Mouse (Mus musculus): ENCODE data around the gene Sgk1.
A peak's percentile ranks its signal among the peaks of the same experiment; 100 is the strongest.

The Sgk1 gene

GRCm38 (mm10) chr10:21973676-21974075 lies 91.7 kb downstream of the Sgk1 start:
- DNase-seq (ENCODE audit: low read depth, low spot score) = no peak

DNA sequence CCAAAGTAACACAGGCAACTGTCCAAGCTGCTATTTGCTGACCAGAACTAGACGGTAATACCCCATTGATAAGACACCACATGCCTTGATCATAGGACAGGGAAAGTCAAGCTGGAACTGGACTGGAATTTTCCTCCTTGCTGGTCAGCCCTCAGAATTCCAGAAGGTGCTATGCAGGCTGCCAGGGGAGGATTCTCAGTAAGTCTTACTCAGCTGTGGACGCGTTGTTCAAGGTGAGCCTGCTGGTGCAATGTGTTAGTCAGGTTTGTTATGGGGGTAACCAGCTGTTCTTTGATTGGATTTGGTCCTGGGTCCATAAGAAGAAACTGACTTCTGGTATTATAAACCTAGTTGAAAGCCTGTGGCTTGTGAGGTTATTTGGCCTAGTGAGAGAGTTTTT lies 92.8 kb downstream of the Sgk1 start:
- no peak for DNase-seq (ENCODE audit: low read depth, low spot score)

DNA sequence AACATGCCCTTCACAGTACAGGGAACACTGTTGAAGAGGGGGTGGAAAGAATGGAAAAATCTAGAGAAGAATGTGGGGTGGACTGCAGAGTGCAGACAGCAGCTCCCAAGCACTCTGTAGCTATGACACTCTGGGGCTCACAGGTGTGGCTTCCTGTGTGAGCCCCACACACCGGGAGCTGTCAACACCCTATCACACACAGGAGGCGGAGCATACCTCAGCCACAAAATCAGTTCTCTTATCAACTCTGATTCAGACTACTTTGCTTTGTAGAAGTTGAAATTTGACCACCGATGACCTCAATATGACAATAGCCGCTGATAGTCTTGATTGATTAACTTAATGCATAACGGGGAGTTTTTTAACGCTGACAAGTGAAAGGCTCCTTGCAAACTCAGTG lies 93.4 kb downstream of the Sgk1 start:
- DNase-seq (ENCODE audit: low read depth, low spot score) = no peak

GRCm38 (mm10) chr10:21976253-21976652 lies 94.3 kb downstream of the Sgk1 start:
- DNase-seq (ENCODE audit: low read depth, low spot score) = no peak

GRCm38 (mm10) chr10:21978421-21978820 lies 96.4 kb downstream of the Sgk1 start:
- no peak for DNase-seq (ENCODE audit: low read depth, low spot score)

DNA sequence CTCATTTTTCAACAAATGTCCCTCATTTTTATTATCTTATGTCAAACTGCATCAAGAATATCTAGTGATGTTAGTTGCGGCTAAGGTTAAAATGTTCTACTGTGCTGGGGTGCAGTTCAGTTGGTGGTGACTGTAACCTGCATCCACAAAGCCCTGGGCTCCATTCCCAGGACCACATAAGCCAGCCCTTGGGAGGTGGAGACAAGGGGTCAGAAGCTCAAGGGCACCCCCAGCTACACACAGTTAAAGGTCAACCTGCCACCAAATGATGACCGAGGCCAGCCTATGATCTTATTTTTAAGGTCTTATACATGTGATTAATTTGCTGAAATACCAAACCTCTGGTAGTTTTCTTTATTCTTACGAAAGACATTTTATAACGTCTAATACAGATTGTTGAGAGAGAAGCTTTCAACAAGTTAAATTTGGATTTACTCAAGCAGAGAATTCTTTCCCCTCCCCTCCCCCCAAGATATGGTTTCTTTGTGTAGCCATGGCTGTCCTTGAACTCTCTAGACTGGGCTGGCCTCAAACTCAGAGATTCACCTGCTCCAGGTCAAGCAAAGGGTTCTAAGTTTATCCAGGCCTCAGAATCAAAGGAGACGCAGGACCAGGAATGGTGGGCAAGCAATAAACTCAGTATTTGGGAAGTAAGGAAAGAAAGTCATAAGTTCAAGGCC lies 97.4 kb downstream of the Sgk1 start:
- DNase-seq (ENCODE audit: low read depth, low spot score) = no peak

DNA sequence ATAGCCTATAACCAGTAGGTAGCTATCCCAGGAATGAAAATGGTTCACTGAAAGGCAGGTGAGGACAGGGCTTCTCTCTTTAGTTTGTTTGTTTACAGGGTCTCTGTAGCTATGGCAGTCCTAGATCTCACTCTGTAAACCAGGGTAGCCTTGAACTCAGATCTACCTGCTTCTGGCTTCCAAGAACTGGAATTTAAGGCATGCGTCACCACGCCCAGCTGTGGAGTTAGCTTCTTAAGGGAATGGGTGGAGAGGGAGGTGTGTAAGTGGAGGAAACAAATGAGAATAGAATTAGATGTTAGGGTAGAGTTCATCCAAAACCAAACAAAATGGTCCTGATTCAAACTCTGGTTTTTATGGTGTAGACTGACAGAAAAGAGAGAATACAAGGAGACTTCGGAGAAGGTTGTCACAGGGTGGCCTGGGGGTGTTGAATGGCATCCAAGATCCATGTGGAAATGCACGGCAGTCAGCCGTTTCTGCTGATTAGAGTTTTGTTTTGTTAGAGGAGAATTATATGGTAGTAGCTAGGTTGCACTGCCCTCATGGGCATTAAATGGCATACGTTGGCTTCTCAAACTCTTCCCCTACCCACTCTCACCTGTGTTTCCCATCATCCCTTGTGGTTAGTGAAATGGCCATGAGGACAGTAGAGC lies 98.9 kb downstream of the Sgk1 start:
- no peak for DNase-seq (ENCODE audit: low read depth, low spot score)

DNA sequence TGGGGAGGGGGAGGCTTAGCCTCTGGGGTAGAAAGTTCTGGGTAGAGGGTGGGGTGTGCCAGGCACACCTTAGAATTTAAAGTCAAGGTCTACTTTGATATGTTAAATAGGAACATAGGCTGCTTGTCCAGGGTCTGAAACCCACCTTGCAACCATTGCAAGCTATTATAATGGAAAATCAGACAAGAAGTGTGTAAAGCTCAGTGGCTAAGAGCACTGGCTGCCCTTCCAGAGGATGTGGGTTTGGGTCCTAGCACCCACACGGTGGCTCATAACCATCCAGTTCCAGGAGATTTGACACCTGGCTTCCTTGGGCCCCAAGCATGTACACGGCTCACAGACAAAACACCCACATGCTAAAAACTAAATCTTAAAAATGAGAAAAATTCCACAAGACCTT lies 100.3 kb downstream of the Sgk1 start:
- DNase-seq (ENCODE audit: low read depth, low spot score) = no peak

DNA sequence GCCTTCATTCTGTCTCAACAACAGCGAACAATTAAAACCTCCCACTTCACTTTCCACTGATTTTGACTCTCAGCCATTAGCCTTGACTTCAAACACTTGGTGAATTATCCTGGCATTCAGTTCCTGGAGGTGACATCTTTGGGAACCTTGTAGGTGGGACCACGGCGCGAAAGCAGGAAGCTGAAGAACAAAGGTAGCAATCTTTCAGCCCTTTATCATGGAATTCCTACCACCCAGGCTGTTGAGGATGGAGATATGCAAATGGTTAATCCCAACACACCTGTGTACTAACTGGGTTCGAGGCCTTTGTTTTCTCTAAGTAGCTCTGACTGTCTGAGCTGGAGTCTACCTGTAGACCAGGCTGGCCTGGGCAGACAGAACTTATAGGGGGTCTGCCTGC lies 106.5 kb downstream of the Sgk1 start:
- no peak for DNase-seq (ENCODE audit: low read depth, low spot score)

DNA sequence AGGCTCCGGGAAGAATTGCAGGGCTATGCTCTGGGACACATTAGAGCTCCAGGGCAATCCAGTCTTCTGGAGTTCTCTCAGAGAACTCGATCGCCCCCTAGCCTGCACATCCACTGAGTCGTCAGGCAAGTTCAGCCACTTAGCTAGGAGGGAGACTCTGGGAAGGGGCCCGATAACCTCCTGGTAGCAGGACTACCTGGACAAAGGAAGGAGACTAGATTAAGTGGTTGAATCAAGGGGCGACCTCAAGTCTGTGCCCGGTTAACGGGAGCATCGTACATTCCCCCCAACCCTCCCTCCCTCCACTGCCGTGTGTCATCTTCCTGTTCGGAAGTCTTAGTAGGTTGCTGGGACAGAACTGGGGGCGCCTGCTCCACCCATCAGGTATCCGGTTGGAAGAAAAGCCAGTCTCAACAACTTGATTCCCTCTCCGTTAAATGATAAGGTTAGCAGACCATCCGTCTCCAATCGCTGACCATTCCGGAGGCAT lies 109.4 kb downstream of the Sgk1 start:
- DNase-seq (ENCODE audit: low read depth, low spot score) = no peak

DNA sequence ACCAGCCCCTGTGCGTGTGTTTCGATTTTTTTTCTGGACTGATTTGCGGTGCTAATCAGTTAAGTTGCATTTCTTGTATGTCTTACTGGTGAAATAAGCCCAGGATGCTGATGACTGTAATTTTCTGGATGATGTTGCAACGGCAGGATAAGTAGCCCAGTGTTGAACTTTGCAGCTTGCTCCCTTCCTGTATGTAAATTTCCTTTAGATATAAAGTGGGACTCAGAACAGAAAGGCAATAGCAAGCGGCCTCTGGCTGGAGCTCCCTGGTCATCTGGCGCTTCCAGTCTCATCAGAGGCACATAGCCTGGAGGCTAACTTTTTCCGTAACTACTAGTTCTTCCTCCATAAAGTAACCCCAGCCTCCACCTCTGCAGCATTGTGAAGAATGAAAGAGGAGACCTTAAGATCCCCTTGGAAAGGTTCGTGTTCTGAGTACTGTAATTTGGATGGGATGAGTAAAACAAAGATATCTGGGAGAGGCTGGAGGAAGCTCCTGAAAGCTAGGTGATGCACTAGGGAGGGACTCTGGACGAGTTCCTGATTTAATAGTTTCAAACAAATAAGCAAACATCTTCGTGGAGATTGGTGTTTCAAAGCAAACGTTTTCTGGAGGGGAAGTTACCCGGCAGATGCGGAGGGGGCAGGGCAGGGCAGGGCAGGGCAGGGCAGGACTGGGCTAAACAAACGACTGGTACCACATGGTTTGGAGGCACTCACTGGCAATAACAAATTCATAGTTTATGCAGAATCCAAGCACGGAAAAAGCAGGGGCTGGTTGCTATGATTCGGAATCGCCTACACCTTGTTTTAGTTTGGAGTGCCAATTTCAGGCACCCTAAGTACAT lies 110.2 kb downstream of the Sgk1 start:
- no peak for DNase-seq (ENCODE audit: low read depth, low spot score)

DNA sequence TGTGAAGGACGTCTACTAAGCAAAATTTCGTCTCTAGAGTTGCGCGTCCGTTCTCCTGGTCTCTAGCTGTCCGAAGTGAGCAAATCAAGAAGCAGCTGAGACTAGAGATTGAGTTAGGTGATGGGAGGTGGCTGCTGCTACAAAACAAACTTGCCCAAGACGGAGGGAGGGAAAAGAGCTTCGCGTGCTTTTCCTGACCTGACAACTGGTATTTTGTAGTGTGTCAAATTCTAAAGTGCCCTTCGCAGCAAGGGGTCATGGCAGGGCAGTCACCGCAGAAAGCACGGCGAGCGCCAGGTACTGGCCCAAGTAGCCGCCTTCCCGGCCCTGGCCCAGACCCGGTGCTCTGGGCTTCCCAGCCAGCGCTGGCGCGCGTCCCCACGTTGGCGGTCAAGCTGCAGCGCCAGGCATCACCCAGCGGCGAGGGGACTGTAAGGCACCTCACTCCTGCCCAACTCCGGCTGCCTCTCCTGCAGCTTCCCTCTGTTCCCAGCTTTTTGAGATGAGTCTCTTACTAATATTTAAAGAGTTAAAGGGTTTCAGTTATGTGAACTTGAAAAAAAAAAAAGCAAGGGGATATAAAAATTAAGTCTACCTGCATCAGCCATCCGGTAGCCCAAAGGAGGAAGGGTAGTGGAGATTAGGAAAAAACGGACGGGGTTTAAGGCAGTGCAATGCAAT lies 111.0 kb downstream of the Sgk1 start:
- DNase-seq (ENCODE audit: low read depth, low spot score) = no peak

DNA sequence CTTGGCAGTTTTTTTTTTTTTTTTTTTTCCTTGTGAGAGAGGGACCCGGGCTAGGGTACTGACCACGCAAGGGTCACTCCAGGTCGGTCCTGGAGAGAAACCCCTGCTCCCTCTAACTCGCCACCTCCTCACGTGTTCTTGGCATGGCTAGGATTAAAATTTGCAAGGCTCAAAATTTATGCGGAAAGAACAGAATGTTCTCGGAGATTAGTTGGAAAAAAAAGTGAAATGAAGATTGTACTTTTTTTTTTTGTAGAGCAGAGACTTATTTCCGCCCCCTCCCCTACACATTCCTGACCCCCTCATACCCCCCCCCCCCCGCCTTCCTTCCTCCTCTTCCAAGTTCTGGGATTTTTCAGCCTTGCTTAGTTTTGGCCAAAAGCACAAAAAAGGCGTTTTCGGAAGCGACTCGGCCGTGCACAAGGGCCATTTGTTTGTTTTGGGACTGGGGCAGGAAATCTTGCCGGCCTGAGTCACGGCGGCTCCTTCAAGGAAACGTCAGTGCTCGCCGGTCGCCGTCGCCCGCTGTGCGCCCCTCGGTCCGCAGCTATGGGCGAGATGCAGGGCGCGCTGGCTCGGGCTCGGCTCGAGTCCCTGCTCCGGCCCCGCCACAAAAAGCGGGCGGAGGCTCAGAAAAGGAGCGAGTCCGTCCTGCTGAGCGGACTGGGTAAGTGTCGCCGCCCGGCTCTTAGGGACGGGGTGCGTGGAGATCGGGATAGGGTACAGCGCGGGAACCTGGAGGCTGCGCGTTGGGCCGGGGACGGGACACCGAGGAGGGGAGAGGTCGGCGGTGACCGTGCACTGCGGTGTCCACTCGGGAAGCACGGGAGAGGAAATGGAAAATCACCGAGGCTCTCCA lies 111.8 kb downstream of the Sgk1 start:
- no peak for DNase-seq (ENCODE audit: low read depth, low spot score)

GRCm38 (mm10) chr10:21994431-21994914 lies 112.5 kb downstream of the Sgk1 start:
- DNase-seq (ENCODE audit: low read depth, low spot score) = peak; percentile 92

GRCm38 (mm10) chr10:21995221-21995620 lies 113.2 kb downstream of the Sgk1 start:
- DNase-seq (ENCODE audit: low read depth, low spot score) = no peak

DNA sequence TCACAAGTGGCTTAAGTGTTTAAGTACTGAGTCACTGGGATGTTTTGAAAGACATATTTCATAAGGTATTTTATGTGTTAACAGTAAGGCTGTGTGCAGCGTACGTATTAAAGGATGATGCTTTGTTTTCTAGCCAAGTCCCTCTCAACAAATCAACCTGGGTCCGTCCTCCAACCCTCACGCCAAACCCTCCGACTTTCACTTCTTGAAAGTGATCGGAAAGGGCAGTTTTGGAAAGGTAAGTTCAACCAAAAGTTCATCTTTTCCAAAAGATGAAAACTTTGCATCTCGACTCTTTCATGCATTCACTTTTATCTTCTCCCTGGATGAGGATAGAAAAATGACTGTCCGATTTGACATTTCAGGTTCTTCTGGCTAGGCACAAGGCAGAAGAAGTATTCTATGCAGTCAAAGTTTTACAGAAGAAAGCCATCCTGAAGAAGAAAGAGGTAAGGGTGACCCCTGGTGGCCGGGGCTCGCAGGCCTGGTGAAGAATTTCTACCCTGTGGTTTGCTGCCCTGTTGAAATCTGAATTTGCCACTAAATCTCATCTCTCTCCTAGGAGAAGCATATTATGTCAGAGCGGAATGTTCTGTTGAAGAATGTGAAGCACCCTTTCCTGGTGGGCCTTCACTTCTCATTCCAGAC lies 113.8 kb downstream of the Sgk1 start:
- no peak for DNase-seq (ENCODE audit: low read depth, low spot score)

GRCm38 (mm10) chr10:21996660-21997447 lies 114.9 kb downstream of the Sgk1 start:
- peak; percentile 82 for DNase-seq (ENCODE audit: low read depth, low spot score)

DNA sequence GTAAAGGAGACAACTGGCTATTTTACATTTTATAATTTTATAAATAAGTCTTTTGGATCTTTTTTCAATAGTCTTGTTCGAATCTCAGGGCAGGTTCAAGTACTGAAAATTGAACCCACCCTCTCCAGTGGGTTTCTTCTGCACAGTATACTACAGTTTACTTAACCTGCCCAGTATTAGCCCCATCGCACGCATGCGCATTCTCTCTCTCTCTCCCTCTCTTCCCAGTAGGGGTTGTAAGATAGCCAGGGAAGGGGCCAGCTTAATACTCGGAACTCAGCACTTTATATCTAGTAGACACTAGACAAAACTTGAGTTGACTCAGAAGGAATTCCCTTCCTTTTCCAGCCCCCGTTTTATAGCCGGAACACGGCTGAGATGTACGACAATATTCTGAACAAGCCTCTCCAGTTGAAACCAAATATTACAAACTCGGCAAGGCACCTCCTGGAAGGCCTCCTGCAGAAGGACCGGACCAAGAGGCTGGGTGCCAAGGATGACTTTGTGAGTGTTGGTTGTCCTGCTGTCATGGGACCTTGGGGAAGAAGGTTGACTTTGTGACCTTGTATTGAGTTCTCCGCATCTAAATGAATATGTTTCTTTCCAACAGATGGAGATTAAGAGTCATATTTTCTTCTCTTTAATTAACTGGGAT lies 115.7 kb downstream of the Sgk1 start:
- no peak for DNase-seq (ENCODE audit: low read depth, low spot score)
